Mouse (Mus musculus) ES-Bruce4 (cell line): ENCODE results near the gene Msi2.

ENCODE experiments used
- CTCF ChIP-seq: IDR thresholded peaks from one replicate; pipeline ENCODE4 v1.8.1; 2011; ENCODE audit warnings: low read depth, low read length
- EP300 ChIP-seq: IDR thresholded peaks from 2 replicates; pipeline ENCODE4 v1.6.1; 2011; ENCODE audit warnings: low read depth, low read length; ENCODE audit not compliant: insufficient read depth
- POLR2A ChIP-seq: IDR thresholded peaks from one replicate; pipeline ENCODE4 v1.8.1; 2011; ENCODE audit warnings: low read length; ENCODE audit not compliant: insufficient read depth

DNA sequence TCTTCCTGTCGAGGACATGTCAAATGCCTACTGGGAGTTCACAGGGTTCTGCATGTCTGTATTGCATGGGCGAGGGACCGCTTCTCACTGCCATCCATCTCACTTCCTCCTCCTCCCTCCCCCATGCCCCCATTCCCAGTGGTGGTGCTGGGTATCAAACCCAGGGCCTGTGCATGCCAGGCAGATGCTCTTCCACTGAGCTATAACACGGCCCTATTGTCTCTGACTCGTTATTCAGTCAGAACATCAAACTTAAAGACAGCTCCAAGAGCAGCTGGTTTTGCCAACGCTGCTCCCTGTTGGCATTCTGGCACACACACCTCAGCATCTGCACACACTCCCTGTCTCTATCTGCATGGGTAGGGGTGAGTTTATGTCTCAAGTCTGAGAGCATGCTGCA lies 317.0 kb downstream of the Msi2 start:
- TF ChIP-seq EP300 (no peak), CTCF (no peak), POLR2A (no peak)
